Mouse (Mus musculus) 3134 (cell line): ENCODE data around the gene Rabl6.

Source experiments
- DNase-seq: peaks from one replicate; pipeline ENCODE4 v3.0.0-alpha.2; 2011; ENCODE audit warnings: low spot score; ENCODE audit not compliant: insufficient read length; ENCODE audit errors: extremely low read depth

The Rabl6 gene

DNA sequence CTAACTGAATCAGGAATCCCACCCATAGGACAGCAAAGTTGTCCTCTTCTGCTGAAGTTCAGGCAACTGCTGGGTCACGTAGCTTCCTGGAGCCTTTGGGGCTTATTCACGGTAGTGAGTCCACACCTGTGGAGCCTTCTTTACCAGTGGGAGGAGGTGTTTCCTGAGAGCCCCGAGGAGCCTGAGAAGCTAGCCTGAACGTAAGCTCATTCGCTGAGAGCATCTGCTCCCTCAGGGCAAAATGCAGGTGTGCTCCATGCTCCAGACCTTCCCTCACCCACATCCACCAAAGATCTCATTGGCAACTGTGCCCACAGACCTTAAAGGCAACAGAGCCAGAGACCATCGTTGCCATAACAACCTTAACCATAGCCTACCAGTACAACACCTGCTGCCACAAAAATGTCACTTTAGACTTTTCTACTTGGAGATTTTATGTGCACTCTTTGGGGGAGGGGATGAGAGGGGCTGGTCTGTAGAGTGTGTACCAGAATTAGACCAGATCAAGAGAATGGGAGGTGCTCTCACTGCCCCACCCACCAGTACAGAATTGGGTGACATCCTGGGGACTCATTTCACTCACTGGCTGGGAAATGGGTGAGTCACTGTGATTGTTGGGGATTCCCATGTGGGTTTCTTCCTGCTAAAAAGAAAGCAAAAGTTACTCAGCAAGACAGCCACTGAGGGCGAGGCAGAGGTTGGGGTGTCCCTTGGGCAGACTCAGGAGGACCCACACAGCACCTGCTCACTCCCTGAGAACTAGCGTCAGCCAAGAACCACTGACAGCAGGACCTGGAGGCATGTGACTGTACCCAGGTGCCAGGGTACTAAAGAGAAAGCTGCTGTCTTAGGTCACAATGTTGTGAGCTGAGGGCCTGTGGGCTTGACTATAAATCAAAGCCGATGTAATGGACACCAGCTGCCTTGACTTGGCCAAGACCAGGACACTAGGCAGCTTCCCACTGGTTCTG, 59.0 kb downstream of the Rabl6 start:
- DNase-seq, result peak; percentile 72

DNA sequence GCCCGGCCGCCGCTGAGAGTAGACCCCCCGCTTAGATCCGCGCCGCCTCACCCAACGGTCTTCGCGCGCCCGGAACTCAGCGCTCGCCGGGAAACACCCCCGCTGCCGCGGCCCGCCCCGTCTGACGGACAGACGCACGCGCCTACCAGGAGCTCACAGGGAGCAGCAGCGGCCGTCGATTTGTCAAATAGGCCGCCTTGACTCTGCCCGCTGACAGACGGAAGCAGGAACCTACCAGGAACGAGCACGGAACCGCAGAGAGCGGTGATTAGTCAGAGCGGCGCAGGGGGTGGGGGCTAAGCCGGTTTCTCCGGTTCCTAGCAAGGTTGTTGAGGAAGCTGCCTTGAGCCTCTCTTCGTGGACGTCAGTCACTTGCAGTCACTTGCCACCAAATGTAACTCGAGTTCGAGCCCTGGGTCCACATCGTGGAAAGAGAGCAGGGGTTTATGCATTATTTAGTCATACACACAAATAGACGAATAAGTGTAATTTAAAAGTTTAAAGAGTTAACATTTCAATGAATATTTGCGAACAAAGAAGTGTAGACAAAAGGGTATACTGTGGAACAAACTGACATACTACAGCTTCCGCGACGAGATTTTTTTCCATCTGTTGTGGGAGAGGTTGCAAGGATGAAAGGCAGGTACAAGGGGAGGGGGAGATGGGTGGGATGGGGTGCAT, 61.4 kb downstream of the Rabl6 start, which contains the start of gene Traf2:
Gene Traf2, minus strand, starts transcription at position 130 of the 681 bp plus-strand sequence.
- peak; percentile 99 for DNase-seq

DNA sequence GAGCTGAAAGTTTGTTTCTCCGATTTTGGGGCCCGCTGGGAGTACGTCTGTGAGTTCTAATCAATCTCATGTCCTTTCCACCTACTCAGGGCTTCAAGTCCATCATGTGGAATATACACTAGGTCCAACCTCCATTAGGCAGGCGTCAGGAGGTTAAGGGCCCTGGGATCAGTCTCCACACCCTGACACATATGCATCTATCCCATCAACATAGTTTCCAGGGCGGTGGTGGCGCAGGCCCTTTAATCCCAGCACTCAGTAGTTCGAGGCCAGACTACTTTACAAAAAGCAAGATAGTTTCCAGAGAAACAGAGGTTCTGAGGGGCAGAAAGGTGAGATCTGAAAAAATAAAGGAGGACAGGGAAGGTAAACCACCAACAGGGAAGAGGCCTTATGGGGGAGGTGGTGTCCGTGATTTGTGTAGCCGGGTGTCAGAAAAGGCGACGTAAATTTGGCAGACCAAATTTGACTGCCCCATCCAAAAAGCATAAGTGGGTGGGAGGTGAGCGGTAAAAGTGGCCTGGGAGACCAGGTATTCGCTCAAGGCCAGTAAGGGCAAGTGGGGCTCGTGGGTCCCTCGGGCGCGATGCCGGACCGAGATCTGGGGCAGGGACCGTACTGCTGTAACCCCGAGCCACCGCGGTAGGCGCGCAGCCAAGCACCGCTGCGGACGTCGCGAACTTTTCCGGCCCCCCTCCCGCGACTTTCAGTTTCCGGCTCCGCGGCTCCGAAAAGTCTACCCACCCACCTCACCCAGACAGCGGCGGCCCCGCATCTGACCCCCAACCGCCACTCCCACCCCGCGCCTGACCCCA, 62.1 kb downstream of the Rabl6 start:
- DNase-seq, result no peak

- DNase-seq, result peak; percentile 34
Observed at GRCm38 (mm10) chr2:25541644-25542367, 66.5 kb downstream of the Rabl6 start.

- peak; percentile 77 for DNase-seq
Observed at GRCm38 (mm10) chr2:25540541-25540948, 67.8 kb downstream of the Rabl6 start.

- DNase-seq, result no peak
Observed at GRCm38 (mm10) chr2:25536531-25536930, 71.8 kb downstream of the Rabl6 start.

GRCm38 (mm10) chr2:25534866-25535182, 73.5 kb downstream of the Rabl6 start:
- no peak for DNase-seq

- peak; percentile 83 for DNase-seq
Observed at GRCm38 (mm10) chr2:25534178-25534865, 74.0 kb downstream of the Rabl6 start.

DNA sequence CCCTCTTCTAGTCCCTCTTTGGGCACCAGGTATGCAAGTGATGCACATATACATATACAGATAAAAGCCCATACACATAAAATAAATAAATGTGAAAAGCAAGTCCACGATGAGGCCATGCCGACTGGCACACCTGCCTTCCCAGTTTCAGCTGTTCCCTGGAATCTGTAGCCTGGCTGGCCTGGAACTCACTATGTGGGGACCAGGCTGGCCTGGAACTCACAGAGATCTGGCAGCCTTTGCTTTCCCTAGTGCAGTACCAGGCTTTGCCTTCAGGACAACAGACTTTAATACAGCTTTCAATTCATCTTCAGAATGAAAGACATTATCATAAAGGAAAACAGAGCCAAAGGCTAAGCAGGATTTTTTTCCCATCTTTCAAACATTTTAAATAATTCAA, 74.6 kb downstream of the Rabl6 start:
- DNase-seq, result no peak
